Mouse (Mus musculus): ENCODE results near the gene Cpne2. TPM values are rescaled to one million over a fixed set of nuclear protein-coding genes. Genes with fewer than 3 reads are reported as not detected.
A peak's percentile ranks its signal among the peaks of the same experiment; 100 is the strongest.

Cpne2 gene
- polyA plus RNA-seq (2012; rRNA removed) = 49.0 and 49.3 TPM in 2 replicates

DNA sequence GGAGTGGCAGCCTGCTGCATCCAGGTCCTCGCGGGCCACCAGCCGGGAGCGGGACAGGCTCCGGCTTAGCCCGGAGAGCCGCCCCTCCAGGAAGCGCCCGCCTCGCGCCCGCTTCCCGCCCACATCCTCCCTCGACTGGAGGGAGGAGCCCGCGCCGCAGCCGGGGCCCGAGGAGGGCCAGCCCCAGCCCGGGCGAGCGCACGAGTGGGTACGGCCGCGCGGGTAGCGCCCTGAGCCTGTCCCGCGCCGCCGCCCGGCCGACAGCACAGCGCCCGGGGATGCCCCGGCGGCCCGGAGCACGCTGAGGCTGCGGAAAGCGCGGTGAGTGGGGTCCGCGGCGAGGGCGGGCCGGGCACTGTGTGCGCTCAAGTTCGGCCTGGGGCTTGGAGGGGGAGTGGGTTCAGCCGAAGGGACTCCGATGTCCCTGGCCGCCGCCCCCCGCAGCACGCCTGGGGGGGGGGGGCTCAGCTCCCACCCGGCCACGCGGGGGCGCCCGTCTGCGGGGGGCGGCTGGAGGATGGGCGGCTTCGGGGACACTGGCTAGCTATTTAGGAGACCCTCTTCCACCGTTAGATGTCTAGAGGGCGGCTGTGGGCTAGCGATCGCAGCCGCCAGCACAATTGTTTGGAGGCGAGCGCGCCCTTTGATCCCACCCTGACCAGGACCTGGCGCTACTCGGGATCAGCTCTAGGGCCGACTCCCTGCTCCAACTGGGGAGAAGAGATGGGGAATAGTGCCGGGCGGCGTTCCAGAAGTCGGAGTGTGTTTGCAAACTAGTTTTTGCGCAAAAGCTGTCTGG lies at the start of gene Cpne2:
Gene Cpne2, plus strand, starts transcription at position 118 of the 799 bp plus-strand sequence.
- DNase-seq (ENCODE audit: extremely low spot score in 1 of 2, low spot score in 1 of 2) = peak in 1 of 2 experiments; percentile 34

DNA sequence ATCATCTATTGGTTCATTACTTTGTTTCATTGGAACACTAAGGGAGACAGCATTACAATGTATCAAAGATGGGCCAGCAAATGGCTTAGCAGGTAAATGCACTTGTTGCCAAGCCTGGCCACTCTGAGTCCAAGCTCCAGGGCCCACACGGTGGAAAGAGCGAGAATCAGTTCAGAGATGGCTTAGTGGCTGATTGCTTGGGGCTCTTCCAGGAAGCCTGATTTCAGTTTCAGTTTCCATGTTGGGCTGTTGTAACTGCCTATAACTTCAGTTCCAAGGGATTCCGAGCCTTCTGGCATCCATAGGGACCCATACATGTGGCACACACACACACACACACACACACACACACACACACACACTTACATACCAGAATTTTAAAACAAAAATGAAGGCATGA lies 47.5 kb upstream of the Cpne2 start:
- no peak for DNase-seq (ENCODE audit: extremely low spot score in 1 of 2, low spot score in 1 of 2)

DNA sequence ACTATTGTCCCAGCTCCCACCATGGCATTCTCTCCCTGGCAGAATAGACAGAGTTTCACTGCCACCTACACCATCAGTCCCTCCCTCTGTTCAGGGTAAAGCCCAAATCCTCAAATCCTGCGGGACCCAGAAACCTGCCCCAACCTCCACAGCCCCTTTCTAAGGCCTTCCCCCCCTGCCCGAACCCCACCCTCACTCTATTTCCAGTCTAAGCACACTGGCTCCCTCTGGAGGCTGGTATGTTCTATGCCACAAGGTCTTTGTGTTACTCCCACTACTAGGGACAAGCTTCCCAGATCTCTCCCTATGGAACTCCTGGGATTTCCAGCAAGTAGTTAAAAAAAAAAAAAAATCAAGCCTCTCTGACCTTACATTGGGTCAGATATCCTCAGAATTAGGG lies 46.9 kb upstream of the Cpne2 start:
- DNase-seq (ENCODE audit: extremely low spot score in 1 of 2, low spot score in 1 of 2) = peak in 1 of 2 experiments; percentile 61

DNA sequence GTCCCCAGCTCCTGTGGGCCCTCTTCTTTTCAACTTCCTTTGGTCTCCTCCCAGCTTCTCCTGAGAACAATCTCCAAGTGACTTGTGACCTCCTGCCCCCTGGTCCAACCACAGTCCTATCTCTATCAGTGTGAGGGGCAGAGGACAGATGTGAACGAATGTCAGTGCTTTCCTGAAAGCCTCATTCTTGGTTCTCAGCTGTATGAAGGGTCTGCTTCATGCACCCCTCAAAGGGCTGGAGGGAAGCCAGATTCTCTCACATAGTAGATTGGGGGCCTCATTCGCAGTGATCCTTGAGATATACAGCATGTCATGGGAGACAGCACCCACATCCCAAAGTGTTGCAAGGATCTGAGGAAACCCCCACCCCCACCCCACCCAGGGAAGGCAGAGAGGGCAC lies 44.8 kb upstream of the Cpne2 start:
- DNase-seq (ENCODE audit: extremely low spot score in 1 of 2, low spot score in 1 of 2) = no peak

DNA sequence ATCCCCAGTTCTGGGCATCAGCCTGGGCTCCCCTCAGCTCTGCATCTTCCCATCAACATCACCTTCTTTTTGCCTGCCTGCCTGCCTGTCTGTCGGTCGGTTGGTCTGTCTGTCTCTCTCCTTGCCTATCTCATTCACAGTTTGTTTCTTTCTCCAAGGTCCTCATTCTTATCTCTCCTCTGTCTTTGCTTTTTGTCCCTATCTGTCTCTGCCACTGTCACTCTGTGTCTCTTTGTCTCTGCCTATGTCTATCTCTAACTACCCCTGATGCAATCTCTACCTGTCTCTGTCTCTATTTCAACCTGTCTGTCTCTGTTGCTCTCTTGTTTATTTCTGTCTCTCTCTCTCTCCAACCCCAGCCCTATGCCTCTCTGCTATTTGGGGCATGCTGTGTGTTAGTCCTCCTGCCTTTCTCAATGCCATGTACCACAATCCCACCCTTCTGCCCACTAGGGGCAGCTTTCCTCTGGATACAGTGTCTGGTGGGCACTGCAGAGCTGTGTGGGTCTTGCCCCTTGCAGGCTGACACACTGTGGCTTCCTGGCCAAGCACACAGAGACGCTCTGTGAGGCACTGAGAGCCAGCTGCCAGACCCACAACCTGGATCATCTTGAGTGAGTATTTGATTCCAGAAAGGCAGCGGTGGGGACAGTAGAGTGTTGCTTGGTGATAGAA lies 42.8 kb upstream of the Cpne2 start:
- no peak for DNase-seq (ENCODE audit: extremely low spot score in 1 of 2, low spot score in 1 of 2)

DNA sequence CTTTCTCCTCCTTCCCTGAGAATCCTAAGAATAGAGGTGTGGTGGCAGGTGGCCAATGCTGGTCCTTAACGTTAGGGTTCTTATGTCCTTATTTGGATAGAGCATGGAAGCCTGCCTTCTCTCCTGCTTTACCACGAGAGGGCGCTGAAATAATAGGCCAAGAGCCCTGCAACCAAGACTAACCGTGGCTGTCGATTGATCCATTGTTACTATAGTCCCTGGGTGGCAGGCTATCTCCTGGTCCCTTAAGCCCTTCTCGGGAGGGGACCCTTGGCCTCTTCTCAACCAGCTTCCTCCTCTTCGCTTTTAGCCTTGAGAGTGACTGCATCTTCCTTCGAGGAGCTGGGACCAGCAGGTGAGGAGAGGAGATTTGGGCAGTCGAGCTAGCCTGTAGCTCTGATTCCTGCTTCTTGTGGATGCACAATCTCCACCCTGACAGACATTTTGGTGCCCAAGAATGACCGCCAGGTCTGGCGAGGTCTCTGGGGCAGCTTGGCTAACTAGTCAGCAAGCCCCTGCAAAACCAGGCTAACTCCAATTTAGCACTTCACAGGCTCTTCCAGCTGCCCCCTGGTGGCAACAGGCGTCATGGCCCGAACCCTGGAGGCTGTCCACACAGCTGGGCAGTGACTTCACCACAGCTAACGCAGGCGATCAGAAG lies 40.6 kb upstream of the Cpne2 start:
- DNase-seq (ENCODE audit: extremely low spot score in 1 of 2, low spot score in 1 of 2) = peak; percentile 55 to 85

DNA sequence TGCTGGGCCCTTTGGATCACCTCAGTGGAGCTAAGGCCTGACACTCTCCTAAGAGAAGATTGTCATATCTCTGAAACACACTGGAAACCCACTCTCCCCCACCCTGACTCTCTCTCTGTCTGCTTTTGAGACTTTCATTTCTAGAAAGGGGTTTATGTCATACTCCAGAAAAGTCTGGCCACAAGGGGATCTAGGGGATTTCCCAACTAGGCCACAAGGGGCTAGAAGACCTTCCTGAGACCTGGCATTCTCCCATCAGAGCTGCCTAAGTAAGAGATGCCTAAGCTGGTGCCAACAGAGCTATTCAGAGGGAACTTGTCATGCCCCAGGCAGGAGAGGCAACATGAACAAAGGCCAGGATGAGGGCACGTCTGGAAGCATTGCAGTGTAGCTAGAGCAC lies 39.5 kb upstream of the Cpne2 start:
- DNase-seq (ENCODE audit: extremely low spot score in 1 of 2, low spot score in 1 of 2) = no peak

DNA sequence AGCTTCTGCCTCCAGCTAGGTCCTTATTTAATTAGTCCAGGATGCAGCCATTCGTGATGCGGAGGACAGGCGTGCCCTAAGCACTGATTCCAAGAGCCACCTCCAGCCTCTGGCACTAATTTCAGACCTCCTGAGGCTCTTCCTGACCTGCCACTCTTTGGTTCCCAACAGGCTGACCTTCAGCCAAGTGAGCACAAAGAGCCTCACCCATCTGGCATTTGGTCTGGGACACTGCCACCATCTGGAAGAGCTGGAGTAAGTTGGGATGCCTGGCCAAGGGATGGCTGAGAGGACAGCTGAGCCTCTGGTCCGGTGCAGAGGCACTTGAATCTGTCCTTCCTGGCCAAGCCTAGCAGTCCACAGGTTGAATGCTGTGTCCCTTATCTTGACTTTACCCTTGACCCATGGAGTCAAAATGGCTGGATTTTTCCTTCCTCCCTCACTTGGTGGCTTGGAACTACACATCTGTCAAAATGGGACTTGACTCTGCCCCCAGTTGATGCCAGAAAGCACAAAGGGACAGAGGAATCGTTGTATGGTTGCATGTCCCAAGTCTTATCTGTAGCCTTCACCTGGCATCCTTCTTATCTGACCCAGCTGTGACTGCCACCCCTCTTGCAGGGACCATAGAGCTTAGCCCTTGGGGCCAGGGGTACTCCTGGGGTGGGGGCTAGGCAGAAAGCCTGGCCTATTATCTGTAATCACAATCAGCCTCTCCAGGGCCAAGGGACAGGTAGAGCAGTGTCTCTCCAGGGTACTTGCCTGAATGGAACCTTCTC lies 17.2 kb upstream of the Cpne2 start:
- no peak for DNase-seq (ENCODE audit: extremely low spot score in 1 of 2, low spot score in 1 of 2)

DNA sequence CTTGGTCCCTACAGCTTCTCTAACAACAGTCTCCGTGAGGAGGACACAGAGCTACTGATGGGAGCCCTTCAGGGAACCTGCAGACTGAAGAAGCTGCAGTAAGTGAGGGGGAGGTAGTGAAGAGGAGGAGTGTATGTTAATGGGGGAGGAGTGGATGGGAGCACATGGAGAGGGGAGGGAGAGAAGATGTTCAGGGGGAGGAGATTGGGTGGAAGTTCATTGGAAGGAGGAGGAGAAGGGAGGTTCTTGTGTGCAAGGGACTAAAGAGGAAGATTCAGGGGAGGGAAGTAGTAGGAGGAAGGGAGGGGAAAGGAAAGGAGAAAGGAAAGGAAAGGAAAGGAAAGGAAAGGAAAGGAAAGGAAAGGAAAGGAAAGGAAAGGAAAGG lies 16.6 kb upstream of the Cpne2 start:
- no peak for DNase-seq (ENCODE audit: extremely low spot score in 1 of 2, low spot score in 1 of 2)

DNA sequence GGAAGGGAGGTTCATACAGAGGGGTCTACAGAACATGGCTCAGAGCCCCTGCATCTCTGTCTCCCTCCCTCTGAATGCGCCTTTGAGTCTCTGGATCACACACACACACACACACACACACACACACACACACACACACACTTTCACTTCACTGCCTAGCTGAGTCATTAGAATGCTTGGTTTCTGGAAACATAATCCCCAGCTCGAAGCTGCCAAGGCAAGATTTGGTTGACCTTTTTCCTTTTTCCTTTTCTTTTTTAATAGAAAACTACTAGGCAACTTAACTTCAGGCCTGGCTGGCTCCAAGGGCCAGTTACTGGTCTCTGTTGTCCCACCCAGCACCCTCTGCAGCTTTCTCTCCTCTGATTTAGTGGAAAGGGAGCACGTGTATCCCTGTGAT lies 16.0 kb upstream of the Cpne2 start:
- peak in 1 of 2 experiments; percentile 23 for DNase-seq (ENCODE audit: extremely low spot score in 1 of 2, low spot score in 1 of 2)

DNA sequence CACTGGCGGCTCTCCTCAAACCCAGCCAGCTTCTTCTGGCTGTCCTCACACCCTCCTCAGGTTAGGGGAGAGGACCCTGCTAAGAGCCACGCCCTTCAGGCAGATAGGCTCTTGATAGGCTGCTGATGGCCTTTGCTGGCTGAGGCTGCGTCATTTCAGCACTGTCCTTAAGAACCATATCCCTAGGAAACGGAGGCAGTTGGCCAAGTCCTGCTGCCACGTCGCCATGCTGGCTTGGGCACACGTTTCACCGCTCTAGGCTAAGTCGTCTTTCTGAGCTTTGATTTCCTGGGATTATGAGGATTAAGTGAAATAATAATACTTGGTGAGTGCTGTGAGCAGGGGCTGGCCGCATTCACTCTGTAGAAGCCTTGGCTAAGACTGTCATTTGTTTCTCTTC lies 14.5 kb upstream of the Cpne2 start:
- DNase-seq (ENCODE audit: extremely low spot score in 1 of 2, low spot score in 1 of 2) = no peak

DNA sequence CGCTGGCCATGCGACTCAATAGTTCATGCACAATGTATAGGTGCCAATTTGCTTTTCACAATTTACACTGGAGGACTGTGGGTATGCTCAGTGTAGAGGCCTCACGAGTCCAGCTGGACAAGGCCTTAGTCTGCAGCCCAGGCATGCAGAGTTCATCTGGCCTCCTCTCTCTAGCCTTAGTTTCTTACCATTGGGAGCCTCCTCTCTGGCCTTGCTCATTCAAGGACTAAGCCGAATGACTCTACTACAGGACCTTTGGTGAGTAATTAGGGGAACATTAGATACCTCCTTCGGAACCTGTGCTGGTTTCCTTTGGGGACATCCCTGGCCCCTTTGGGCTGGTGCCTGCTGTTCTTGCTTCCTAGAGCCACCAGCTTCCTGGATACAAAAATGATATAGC lies 13.8 kb upstream of the Cpne2 start:
- DNase-seq (ENCODE audit: extremely low spot score in 1 of 2, low spot score in 1 of 2) = no peak

DNA sequence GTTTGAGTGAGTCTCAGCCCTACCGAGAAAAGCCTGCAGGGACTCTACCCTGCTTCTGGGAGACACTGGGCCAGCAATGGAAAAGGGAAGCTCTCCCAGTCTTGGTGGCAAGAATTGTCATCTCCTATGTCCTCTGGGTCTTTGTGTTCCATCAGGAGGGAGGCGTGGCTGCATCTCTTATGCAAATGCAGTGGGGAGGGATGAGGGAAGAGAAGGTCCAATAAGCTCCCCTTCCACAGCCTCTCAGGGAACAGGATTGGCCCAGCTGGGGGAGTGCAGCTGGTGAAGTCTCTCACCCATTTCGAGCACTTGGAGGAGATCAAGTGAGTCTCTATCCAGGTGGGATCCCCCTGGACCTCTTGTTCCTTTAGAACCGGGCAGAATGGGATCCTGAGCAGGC lies 11.3 kb upstream of the Cpne2 start:
- DNase-seq (ENCODE audit: extremely low spot score in 1 of 2, low spot score in 1 of 2) = no peak

DNA sequence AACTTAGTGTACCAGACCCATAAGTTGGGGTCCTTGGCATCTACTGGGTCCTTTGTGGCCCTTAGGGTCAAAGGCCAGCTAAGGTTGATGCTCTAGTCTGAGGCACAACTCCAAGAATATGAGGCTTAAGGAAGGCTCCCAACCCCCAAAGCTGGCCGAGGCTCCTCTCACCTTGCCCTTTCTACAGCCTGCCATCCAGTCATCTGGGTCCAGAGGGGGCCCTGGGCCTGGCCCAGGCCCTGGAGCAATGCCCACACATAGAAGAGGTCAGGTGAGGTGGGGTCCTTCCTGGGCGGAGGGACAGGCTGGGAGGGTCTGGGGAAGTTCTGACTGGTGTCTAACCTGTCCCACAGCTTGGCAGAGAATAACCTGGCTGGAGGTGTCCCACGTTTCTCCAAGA lies 10.3 kb upstream of the Cpne2 start:
- no peak for DNase-seq (ENCODE audit: extremely low spot score in 1 of 2, low spot score in 1 of 2)

DNA sequence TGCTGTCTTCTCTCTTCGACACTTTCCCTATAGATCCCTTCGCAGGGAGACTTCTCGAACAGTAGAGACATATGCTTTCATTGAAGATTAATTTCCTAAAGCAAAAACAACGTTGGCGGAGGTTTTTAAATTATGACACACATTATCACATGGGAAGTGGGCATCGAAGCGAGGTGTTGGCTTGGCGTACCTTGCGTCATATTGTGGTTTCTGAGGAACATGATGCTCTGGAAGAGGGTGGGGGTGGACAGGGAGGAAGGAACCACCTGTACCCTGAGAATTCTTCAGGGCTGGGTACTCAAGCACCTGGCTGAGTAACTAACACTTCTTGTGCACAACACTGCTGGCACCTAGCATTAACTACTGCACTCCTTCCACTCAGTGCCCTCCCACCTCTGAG lies 8.2 kb upstream of the Cpne2 start:
- DNase-seq (ENCODE audit: extremely low spot score in 1 of 2, low spot score in 1 of 2) = no peak

DNA sequence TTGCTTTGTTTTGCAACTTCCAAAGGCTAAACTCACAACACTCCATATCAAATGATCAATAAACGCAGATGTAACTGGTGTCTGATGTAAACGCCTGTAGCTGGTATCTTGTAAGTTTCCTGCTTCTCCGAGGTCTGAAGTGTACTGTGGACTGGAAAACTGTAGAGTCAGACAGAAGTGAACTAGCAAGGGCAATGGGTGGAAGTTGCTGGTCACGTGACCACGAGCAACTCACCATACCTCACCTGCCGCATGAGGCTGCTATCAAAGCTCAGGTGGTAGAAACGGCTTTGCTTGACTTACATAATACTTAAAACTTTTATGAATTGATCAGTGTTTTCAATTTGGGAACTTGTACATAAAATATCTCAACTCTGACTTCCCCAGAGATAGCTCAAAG lies 5.6 kb upstream of the Cpne2 start:
- DNase-seq (ENCODE audit: extremely low spot score in 1 of 2, low spot score in 1 of 2) = no peak

DNA sequence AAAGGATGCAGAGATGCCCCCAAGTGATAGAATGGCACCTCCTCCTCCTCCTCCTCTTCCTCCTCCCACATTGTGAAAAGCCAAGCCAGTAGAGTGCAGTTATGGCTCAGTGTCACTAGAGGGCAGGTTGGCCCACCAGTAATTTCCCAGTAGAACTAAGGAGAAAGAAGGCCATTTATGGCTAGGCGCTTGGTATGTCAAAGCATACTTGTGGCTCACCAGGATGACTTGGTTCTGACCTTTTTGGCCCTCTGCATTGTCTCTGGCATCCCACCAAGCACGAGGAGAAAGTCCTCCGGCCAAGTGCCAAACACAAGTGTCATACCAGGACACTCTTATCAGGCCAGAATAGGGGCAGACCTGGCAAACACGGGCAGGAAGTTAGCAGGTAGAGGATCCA lies 4.5 kb upstream of the Cpne2 start:
- DNase-seq (ENCODE audit: extremely low spot score in 1 of 2, low spot score in 1 of 2) = peak in 1 of 2 experiments; percentile 75

DNA sequence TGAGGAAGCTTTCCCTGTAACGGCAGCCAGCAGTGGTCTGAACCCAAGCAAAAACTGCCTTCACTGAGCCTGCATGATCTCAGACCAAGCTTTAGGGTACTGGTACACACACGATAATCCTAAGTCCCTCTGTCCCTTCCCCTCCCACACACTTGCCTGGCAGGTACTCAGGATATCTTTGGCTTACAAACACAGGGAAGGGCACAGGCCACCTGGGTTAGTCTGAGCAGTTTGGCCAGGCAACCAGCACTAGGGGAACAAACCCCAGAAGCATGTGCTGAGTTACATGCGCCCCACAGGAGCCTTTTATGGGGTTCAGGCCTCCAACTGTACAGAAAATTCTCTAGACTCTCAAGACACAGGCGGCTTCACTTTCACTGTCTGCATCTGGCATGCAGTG lies 2.9 kb upstream of the Cpne2 start:
- DNase-seq (ENCODE audit: extremely low spot score in 1 of 2, low spot score in 1 of 2) = no peak

DNA sequence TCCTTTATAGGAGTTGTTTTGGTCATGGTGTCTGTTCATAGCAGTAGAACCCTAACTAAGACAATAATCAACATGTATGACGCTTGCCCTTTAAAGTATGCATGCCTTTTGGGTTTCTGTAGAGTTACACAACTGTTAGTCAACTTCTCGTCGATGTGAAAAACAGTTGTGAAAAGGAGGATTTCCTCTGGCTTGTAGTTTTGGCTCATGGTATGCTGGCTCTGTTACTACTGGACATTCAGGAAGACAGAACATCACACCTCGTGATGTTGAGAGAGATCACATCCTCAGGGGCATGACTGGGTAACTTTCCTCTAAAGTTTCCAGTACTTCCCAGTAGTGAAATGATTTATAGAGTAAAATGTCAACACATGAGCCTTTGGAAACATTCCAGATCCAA lies 2.1 kb upstream of the Cpne2 start:
- DNase-seq (ENCODE audit: extremely low spot score in 1 of 2, low spot score in 1 of 2) = no peak

DNA sequence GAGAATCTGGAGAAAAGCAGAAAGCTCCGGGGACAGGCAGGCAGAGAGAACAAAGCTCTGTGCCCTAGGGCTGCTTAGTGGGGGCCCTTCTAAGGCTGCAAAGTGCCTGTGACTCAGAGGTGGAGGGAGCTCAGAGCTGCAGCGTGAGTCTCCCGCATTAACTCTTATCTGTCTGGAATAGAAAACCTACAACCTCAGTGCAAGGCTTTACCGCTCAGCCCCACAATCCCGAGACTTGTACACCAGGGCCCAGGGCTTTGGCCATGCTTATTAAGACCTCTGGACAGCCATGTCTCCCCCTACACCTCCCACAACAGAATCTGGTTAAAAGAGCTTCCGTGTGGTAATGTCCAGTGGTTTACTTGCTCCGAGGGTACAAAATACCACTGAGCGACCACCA lies 790 bp upstream of the Cpne2 start:
- peak in 1 of 2 experiments; percentile 27 for DNase-seq (ENCODE audit: extremely low spot score in 1 of 2, low spot score in 1 of 2)

DNA sequence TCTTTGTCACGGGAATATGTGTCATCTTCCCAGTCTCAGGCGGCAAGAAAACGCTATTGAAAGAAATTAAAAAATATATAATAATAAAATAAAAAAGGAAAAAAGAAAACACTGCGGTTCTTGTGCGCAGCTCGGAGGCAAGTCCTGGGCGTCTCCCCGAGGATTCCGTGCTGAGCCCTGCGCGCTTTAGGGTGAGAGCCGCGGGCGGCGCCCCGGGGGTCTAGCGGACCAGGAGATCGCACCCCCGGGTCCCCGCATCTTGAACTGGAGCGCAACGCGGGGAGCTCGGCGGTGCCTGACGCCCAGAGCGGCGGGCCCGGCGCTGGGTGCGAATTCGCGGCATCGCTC lies 291 bp upstream of the Cpne2 start:
- DNase-seq (ENCODE audit: extremely low spot score in 1 of 2, low spot score in 1 of 2) = peak in 1 of 2 experiments; percentile 10

All from frontal cortex, adult 2 months (tissue).